Mouse (Mus musculus): ENCODE measurements around the gene Tmem33.

Tmem33 gene

DNA sequence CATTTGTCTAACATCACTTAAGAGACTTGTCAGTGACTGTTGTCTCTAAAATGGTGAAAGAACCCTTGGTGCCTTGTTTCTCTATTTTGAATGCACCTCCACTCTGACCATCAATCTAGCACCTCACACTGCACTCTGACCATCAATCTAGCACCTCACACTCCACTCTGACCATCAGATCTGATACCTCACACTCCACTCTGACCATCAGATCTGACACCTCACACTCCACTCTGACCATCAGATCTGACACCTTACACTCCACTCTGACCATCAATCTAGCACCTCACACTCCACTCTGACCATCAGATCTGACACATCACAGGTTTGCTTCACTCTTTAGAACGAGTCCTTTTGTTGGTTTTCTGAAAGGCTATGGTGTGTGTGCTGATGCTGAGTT lies 63.7 kb downstream of the Tmem33 start:
- DNase-seq (ENCODE audit: low spot score), result no peak

DNA sequence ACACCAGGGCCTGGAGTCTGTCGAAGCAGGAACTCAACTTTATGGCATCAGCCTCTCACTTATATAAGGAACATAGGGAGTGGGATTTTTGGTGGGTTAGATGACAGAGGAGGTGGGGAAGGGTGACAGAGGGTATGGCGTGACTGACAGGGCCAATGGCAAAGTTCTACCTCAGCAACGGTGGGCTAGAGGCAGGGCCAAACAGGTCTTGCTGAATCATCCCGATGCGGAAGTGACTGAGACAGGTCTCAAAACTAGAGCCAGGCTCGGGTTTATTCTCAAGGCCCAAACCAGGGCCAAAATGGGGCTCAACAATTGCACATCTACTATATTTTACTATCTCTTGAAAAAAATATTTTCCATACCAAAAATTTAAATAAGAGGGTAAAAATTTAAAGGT lies 80.4 kb downstream of the Tmem33 start:
- no peak for DNase-seq (ENCODE audit: low spot score)

All from urinary bladder, postnatal 10 days (tissue).